Mouse (Mus musculus) lung, postnatal 10 days (tissue): Measurements from ENCODE around the gene Bcam.
"Not testable (repeated sequence)": the region's sequence is repeated elsewhere in the genome, so short reads cannot be mapped to it uniquely, and the experiment has no call there.

ENCODE experiments used
- DNase-seq: peaks from one replicate; pipeline ENCODE4 v3.0.0; 2021

Bcam gene

DNA sequence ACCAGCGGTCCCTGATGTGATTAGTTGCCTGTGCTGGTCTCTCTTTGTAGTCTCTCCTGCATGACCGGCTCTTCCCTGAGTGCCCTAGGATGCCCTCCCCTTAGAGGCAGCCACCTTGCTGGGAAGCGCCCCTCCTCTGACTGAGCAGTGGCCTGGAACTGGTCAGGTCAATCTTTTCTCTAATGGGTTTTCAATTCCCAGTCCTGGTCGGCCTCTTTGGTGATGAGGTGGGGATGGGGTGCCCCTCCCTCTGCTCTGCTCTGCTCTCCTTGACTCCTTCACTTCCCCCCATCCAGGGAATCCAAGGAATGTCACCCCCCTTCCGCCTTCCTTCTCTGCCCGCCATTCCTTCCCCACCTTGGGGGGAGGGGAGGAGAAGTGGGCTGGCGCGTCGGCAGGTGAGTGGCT lies at the start of gene Bcam:
Gene Bcam (minus strand): TSS at position 33 of the 408 bp plus-strand sequence.
- DNase-seq = peak; percentile 78

GRCm38 (mm10) chr7:19818875-19819274 lies 48.1 kb upstream of the Bcam start:
- no peak for DNase-seq

DNA sequence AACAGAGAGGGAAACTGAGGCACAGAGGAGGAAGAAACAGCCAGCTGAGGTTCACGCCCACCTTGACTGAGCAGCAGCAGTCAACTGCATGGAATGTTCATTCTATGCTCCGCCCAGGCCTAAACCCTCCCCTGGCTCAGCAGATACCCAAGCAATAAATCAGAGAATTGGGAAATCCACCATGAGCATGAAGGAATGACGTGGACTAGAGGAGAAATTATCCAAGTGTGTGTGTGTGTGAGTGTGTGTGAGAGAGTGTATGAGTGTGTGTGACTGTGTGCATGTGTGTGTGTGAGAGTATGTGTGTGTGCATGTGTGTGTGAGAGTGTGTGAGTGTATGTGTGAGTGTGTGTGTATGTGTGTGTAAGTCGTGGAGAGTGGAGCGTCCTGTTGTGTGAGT lies 47.6 kb upstream of the Bcam start:
- DNase-seq = peak; percentile 64

- DNase-seq = peak; percentile 87
Observed at GRCm38 (mm10) chr7:19817382-19818105, 46.7 kb upstream of the Bcam start.

GRCm38 (mm10) chr7:19816224-19816771 lies 45.5 kb upstream of the Bcam start:
- peak; percentile 95 for DNase-seq

GRCm38 (mm10) chr7:19815296-19816223 lies 44.7 kb upstream of the Bcam start:
- no peak for DNase-seq

- no peak for DNase-seq
Observed at GRCm38 (mm10) chr7:19813579-19814122, 42.8 kb upstream of the Bcam start.

GRCm38 (mm10) chr7:19813161-19813560 lies 42.3 kb upstream of the Bcam start:
- DNase-seq = no peak

DNA sequence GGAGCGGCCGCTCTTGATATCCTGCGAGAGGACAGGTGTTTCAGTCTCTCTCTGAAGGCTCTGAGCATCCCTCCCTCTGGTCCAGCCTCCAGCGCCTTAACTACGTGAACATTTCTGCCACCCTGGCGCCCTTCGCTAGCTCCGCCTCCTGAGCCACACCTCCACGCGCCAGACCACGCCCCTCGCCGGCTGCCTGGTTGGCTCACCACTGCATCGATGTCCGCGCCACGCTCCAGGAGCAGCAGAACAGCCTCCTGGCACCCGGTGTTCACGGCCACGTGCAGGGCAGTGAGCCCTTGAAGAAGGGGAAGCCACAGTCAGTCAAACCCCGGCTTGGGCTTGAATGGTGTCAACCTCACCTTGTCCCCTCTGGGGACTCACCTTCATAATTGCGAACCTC lies 40.3 kb upstream of the Bcam start:
- DNase-seq = peak; percentile 68

- no peak for DNase-seq
Observed at GRCm38 (mm10) chr7:19809369-19809768, 38.6 kb upstream of the Bcam start.

DNA sequence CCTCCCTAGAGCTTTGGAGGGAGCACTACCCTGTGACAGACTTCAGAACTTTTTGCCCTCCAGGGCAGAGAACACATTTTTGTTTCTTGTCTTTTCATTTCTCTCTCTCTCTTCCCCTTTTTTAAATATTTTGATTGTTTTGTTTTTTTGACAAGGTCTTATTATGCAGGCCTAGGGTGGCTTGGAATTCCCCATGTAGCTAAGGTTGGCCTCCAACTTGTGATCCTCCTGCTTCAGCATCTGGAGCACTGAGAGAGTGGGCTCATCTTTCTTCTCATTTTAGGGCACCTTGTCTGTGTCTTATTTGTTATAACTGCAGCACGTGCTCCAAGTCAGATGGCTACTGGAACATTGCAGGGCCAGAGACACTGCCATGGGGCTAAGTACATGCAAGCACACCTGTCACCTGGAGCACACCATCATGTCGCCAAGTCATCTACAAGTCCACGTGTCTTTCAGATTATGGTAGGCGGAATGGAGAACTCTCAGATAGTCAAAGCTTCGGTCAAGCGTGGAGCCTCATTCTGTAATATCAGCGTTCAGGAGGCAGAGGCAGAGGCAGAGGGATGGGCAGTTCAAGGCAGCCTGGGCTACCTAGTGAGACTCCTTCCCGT lies 35.6 kb upstream of the Bcam start:
- no peak for DNase-seq

GRCm38 (mm10) chr7:19802995-19803394 lies 32.2 kb upstream of the Bcam start:
- DNase-seq = peak; percentile 84

GRCm38 (mm10) chr7:19800764-19801163 lies 29.9 kb upstream of the Bcam start:
- DNase-seq = peak; percentile 80

GRCm38 (mm10) chr7:19796697-19797588 lies 26.1 kb upstream of the Bcam start, which contains the start of gene Cblc:
Gene Cblc, minus strand, starts transcription at chr7:19796809.
- DNase-seq = peak; percentile 90

DNA sequence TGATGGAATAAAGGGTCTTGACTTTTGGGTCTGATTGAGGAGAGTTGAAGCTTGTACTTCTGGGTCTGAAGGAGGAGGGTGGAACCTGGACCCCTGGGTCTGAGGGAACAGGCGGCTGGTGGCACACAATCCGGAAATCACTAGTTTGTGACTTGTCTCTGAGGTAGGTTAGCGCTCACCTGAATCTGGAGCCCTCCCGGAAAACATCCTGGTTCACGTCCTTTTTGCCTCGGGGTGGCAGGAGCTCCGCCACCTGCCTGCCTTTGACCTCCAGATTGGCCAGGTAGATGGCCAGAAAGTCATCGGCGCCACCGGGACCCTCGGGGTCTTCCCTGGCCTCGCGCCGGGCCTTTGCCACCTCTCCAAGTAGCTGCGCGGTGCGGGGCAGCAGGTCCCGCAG lies 25.4 kb upstream of the Bcam start:
- no peak for DNase-seq

DNA sequence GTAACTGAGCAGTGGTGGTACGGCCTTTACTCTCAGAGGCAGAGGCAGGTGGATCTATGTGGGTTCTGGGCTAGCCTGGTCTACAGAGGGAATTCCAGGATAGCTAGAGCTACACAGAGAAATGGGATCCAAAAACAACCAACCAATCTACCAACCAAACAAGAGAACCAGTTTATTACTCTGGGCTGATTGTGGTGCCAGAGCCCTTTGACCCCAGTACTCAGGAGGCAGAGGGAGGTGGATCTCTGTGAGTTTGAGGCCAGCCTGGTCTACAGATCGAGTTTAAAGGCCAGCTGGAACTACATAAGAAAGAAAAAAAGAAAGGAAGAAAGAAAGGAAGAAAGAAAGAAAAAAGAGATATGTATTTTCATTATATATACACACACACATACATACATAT lies 24.4 kb upstream of the Bcam start:
- DNase-seq = no peak

DNA sequence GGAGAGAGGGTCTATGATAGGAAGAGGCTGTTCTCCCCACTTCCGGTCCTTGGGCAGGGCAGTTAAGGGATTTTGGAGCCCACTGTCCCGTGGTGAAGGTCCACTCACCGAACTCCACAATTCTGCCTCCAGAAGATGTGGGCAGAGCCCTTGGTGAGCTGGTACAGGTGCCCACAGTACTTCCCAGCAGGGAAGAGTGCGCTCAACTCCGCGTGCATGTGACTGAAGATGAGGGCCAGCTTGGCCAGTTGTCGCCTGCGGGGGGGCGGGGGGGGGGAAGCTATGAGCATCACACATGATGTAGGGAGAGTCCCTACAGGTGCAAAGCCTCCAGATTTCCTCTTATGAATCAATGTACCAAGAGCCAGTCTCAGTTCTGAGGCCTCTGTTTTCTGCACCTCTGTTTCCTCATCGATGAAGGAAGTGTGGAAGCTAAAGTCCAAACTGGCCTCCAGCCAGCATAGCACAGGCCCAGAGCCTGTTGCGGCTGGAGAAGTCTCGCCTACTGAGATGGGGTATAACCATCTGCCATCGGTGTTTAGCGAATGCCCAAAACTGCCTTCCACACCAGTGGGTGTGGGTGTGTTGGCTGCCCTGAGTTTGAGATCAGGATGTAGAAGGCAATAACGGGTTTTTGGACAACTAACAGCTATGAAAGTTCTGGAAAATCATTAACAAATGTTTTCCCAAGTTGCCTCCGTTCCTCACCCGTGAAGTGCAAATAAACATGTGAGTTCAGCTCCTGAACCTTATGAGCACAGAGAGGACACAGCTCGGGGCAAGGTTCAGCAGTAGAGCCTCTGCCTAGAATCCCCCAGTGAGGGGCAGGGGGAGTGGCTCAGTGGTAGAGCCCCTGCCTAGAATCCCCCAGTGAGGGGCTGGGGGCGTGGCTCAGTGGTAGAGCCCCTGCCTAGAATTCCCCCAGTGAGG lies 22.1 kb upstream of the Bcam start:
- DNase-seq = no peak

DNA sequence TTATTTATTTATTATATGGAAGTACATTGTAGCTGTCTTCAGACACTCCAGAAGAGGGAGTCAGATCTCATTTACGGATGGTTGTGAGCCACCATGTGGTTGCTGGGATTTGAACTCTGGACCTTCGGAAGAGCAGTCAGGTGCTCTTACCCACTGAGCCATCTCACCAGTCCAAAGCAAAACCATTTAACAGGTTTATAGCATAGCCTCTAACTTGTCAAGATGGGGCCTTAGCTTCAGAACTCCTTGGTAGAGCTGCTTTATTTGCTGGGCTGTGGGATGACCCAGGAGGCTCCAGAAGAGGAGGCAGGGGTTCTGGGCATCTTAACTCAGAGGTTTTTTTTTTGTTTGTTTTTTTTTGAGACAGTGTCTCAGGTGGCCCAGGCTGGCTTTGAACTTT lies 20.7 kb upstream of the Bcam start:
- DNase-seq = not testable (repeated sequence)

- DNase-seq = peak; percentile 94
Observed at GRCm38 (mm10) chr7:19789904-19790347, 19.1 kb upstream of the Bcam start.

DNA sequence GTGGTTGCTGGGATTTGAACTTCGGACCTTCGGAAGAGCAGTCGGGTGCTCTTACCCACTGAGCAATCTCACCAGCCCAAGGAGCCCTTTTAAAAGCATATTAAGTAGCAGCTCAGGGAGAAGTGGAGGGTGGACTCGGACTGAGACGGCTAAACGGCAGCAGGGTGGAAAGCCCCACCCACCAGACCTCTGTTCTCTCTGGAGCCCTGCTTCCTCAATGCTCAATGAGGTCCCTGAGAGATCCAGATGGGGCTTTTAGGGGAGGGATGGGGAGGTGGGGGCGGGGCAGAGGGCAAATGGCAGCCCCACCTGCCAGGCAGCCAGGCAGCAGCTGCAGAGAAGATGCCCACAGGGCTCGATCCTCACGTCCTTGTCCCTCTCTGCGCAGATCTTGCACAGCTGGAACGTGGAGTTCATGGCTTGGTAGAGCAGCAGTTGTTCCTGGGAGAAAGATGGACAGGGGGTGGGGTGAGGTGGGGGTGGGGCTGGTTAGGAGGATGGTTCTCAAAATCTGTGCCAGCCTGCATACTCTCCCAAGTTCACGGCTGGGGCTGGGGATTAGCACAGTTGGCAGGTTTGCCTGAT lies 15.2 kb upstream of the Bcam start:
- no peak for DNase-seq
